ENCODE assay signal across 10 mouse cellular contexts in genomic region chr8:12430173-12430899, GRCm38 (mm10). TPM values are rescaled to one million over a fixed set of nuclear protein-coding genes. Genes with fewer than 3 reads are reported as not detected.
DNase-seq lines count a peak whose midpoint lies in the region; ATAC-seq and TF ChIP-seq lines count a peak whose summit lies in the region.
"Had no signal": no experiment of that assay in that cellular context is flagged by ENCODE, and none has a peak within 500 bp of the region (broad histone marks: within the 10 kb centered on the region; RNA-seq: fewer than 3 reads in every experiment).

No protein-coding gene starts in this region.

- peak overlapping the region; percentile 20; the same call in 1 of the 2 replicates for H3K4me3 ChIP-seq in kidney, embryonic 16.5 days (ENCODE audit: low read length)
- peak overlapping the region; percentile 19; the same call in 1 of the 2 replicates for H3K4me3 ChIP-seq in cortical plate, adult 2 months (ENCODE audit: insufficient read depth, low read length)
- peak overlapping the region; percentile 12; the same call in 1 of the 2 replicates for H3K4me3 ChIP-seq in heart, embryonic 11.5 days (ENCODE audit: low read depth, low read length)
- peak overlapping the region; percentile 32 for H3K4me3 ChIP-seq in neural tube, embryonic 13.5 days

- no peaks in the 10 kb centered on the region for H3K36me3 ChIP-seq in kidney, embryonic 16.5 days (ENCODE audit: insufficient read depth, low read length)
- no peaks in the 10 kb centered on the region for H3K36me3 ChIP-seq in heart, embryonic 11.5 days (ENCODE audit: control insufficient read depth, insufficient read depth, low read length)
- no peaks in the 10 kb centered on the region for H3K36me3 ChIP-seq in neural tube, embryonic 13.5 days

- no peak for TF ChIP-seq POLR2A in cortical plate, adult 2 months (IDR thresholded peaks at IDR 0.05; ENCODE audit: extremely low read depth, insufficient read depth, low read length)

- under 1% methylated on average over 46 of the region's 46 CpGs for WGBS in kidney, embryonic 16.5 days
- WGBS in heart, embryonic 11.5 days (ENCODE audit: insufficient replicate concordance) = 1% methylated on average over 46 of the region's 46 CpGs
- under 1% methylated on average over 46 of the region's 46 CpGs for WGBS in neural tube, embryonic 13.5 days

- H3K9ac ChIP-seq in kidney, embryonic 16.5 days (replicated peaks; ENCODE audit: low read length) = no peak overlapping the region
- no peak overlapping the region for H3K9ac ChIP-seq in heart, embryonic 11.5 days (ENCODE audit: low read depth, low read length)
- H3K9ac ChIP-seq in neural tube, embryonic 13.5 days = peak overlapping the region; percentile 60; the same call in 1 of the 2 replicates

- no peaks in the 10 kb centered on the region for H3K9me3 ChIP-seq in kidney, embryonic 16.5 days (ENCODE audit: low read length)
- no peaks in the 10 kb centered on the region for H3K9me3 ChIP-seq in heart, embryonic 11.5 days (replicated peaks; ENCODE audit: control insufficient read depth, low read length)
- no peaks in the 10 kb centered on the region for H3K9me3 ChIP-seq in neural tube, embryonic 13.5 days

- TF ChIP-seq CTCF in cortical plate, adult 2 months (IDR thresholded peaks at IDR 0.05; ENCODE audit: extremely low read depth, insufficient read depth, low read length) = no peak

- H3K27ac ChIP-seq in kidney, embryonic 16.5 days (ENCODE audit: low read length) = no peak overlapping the region
- peak overlapping the region; percentile 72; the same call in 1 of the 2 replicates for H3K27ac ChIP-seq in cortical plate, adult 2 months (ENCODE audit: insufficient read depth, low read length)
- H3K27ac ChIP-seq in heart, embryonic 11.5 days (ENCODE audit: low read depth, low read length) = no peak overlapping the region
- peak overlapping the region; percentile 80 for H3K27ac ChIP-seq in neural tube, embryonic 13.5 days (replicated peaks)

- peaks cover 93% of the 10 kb centered on the region for H3K27me3 ChIP-seq in kidney, embryonic 16.5 days (ENCODE audit: insufficient read depth, low read length)
- peaks cover 94% of the 10 kb centered on the region for H3K27me3 ChIP-seq in heart, embryonic 11.5 days (ENCODE audit: control insufficient read depth, insufficient read depth, low read length)
- H3K27me3 ChIP-seq in neural tube, embryonic 13.5 days = peaks cover 98% of the 10 kb centered on the region

- no peak for DNase-seq in kidney, adult 9 months
- DNase-seq in layer of hippocampus, postnatal 14 days (ENCODE audit: low spot score in 2 of 2) = peak; percentile 58 to 79
- no peak for DNase-seq in liver
- DNase-seq in thymus, postnatal 25 days = no peak

- peaks cover 17% of the 10 kb centered on the region for H3K4me1 ChIP-seq in kidney, embryonic 16.5 days (ENCODE audit: insufficient read depth, low read length)
- H3K4me1 ChIP-seq in cortical plate, adult 2 months (ENCODE audit: control insufficient read depth, insufficient read depth, low read length) = peaks cover 2% of the 10 kb centered on the region; the same call in 1 of the 2 replicates
- peaks cover 4% of the 10 kb centered on the region for H3K4me1 ChIP-seq in heart, embryonic 11.5 days (ENCODE audit: control insufficient read depth, insufficient read depth, low read length)
- H3K4me1 ChIP-seq in neural tube, embryonic 13.5 days (replicated peaks) = peaks cover 58% of the 10 kb centered on the region

- H3K4me2 ChIP-seq in kidney, embryonic 16.5 days (replicated peaks; ENCODE audit: low read depth, low read length) = peak overlapping the region; percentile 24; the same call in 1 of the 2 replicates
- H3K4me2 ChIP-seq in heart, embryonic 11.5 days = peak overlapping the region; percentile 44; the same call in 1 of the 2 replicates
- peak overlapping the region; percentile 56 for H3K4me2 ChIP-seq in neural tube, embryonic 13.5 days

- peak; percentile 40; the same call in 1 of the 2 replicates for ATAC-seq in kidney, embryonic 16.5 days (ENCODE audit: low FRiP score, low TSS enrichment)
- no peak for ATAC-seq in heart, embryonic 11.5 days (replicated peaks; ENCODE audit: insufficient number of reproducible peaks, low FRiP score, low TSS enrichment)
- peak; percentile 80 for ATAC-seq in neural tube, embryonic 13.5 days (ENCODE audit: low read depth)

RNA-seq across cellular contexts. Expression of gene Sox1, which starts 35.2 kb away (rescaled TPM):
- not detected in 2 replicates for polyA plus RNA-seq in kidney, embryonic 16.5 days (2015; fragmentation: Nextera tagmentation; extraction: Ambion mirVana)
- polyA plus RNA-seq in cortical plate, adult 2 months (2012; rRNA removed) = 6.1 and 6.8 TPM in 2 replicates
- polyA plus RNA-seq in heart, embryonic 11.5 days (2014; fragmentation: Nextera tagmentation; extraction: Ambion mirVana) = not detected in 2 replicates
- total RNA-seq in layer of hippocampus, postnatal 14 days (2021) = 10 to 100 TPM; 11.0 to 12.7 TPM
- polyA plus RNA-seq in neural tube, embryonic 13.5 days (2015; fragmentation: Nextera tagmentation; extraction: Ambion mirVana) = 0.96 and 1.1 TPM in 2 replicates
- total RNA-seq: hematopoietic stem cell, adult 5-6 weeks; MEL had no signal

Comparison
In these comparisons a context has a peak if more than half of its experiments do, and no peak if none do; other contexts are left out.
1. H3K27ac ChIP-seq: peak in cortical plate, adult 2 months (single experiment) and neural tube, embryonic 13.5 days (single experiment); none in kidney, embryonic 16.5 days (single experiment) and heart, embryonic 11.5 days (single experiment).
2. DNase-seq: peak in layer of hippocampus, postnatal 14 days (2 of 2); none in kidney, adult 9 months (single experiment), liver (single experiment) and thymus, postnatal 25 days (single experiment).
3. Peak in every context shown above with its lines, with median percentiles within 50 percentile points of each other: H3K4me2 ChIP-seq and H3K4me3 ChIP-seq.